Mouse (Mus musculus): ENCODE measurements around the gene Stbd1.

Gene Stbd1

GRCm38 (mm10) chr5:92634916-92635315, 32.1 kb downstream of the Stbd1 start:
- intact Hi-C loops (cut with DNase I), result no loop called here

- intact Hi-C loops (cut with DNase I), result no loop called here
Measured at GRCm38 (mm10) chr5:92635891-92636290, 33.0 kb downstream of the Stbd1 start.

GRCm38 (mm10) chr5:92640861-92641260, 38.0 kb downstream of the Stbd1 start:
- intact Hi-C loops (cut with DNase I), result no loop called here
